Mouse (Mus musculus) forebrain, embryonic 12.5 days (tissue): ENCODE results near the gene Ctrc. TPM values are rescaled to one million over a fixed set of nuclear protein-coding genes. Genes with fewer than 3 reads are reported as not detected.

Source experiments
- ATAC-seq: fragments of 200-750 bp; cut with Nextera tagmentation; 2 replicates; pipeline ENCODE4 v1.8.0; 2017; ENCODE audit warnings: moderate TSS enrichment; ENCODE audit not compliant: low FRiP score
- H3K27ac ChIP-seq: fragments of 300-500 bp; sonication (generic); 2 replicates; pipeline ENCODE4 v1.5.1; 2016; ENCODE audit warnings: mild to moderate bottlenecking
- H3K27me3 ChIP-seq: fragments of 300-500 bp; sonication (generic); 2 replicates; pipeline ENCODE4 v1.6.1; 2016; ENCODE audit warnings: mild to moderate bottlenecking
- H3K36me3 ChIP-seq: fragments of 300-500 bp; sonication (generic); replicated peaks from 2 replicates; pipeline ENCODE4 v1.6.1; 2016; ENCODE audit warnings: mild to moderate bottlenecking
- H3K4me1 ChIP-seq: fragments of 300-500 bp; sonication (generic); 2 replicates; pipeline ENCODE4 v1.6.1; 2016
- H3K4me2 ChIP-seq: fragments of 300-500 bp; sonication (generic); 2 replicates; pipeline ENCODE4 v1.6.1; 2016; ENCODE audit warnings: mild to moderate bottlenecking, moderate library complexity
- H3K4me3 ChIP-seq: fragments of 300-500 bp; sonication (generic); replicated peaks from 2 replicates; pipeline ENCODE4 v1.5.1; 2016; ENCODE audit warnings: mild to moderate bottlenecking
- H3K9ac ChIP-seq: fragments of 300-500 bp; sonication (generic); 2 replicates; pipeline ENCODE4 v1.6.1; 2016; ENCODE audit warnings: mild to moderate bottlenecking
- H3K9me3 ChIP-seq: fragments of 300-500 bp; sonication (generic); 2 replicates; pipeline ENCODE4 v1.6.1; 2016
- WGBS: fragments of 180-500 bp; shearing (Covaris S2); methylation state at CpG from one replicate; pipeline ENCODE4 v1.1.7; 2016; 5-methylcytosine and 5-hydroxymethylcytosine counted together
- polyA plus RNA-seq: library from polyadenylated mRNA; unstranded; fragments of >200 nt; fragmentation: Nextera tagmentation; extraction: Ambion mirVana; gene quantifications from 2 replicates; pipeline ENCODE4 v1.2.1, GENCODE M21; 2016

The Ctrc gene
- polyA plus RNA-seq, 1 experiment from 2014 or later: not detected

- Histone ChIP-seq H3K27me3 (peaks cover 10% of the 10 kb centered on the region), H3K9me3 (no peaks in the 10 kb centered on the region), H3K9ac (peak within 1 kb of the TSS; percentile 81), H3K27ac (peak within 1 kb of the TSS; percentile 72), H3K36me3 (no peaks in the 10 kb centered on the region), H3K4me2 (peak within 1 kb of the TSS; percentile 94), H3K4me1 (peaks cover 52% of the 10 kb centered on the region), H3K4me3 (peak within 1 kb of the TSS; percentile 78)
- under 1% methylated on average over 57 of the region's 73 CpGs for WGBS
- ATAC-seq: peak; percentile 92
Observed at GRCm38 (mm10) chr4:141874601-141875460, 28.7 kb upstream of the Ctrc start, which contains the start of gene Efhd2. Gene Efhd2 (minus strand): TSS chr4:141874920.

- Histone ChIP-seq H3K27me3 (peaks cover 10% of the 10 kb centered on the region), H3K9ac (peak overlapping the region; percentile 81), H3K4me2 (peak overlapping the region; percentile 94), H3K9me3 (no peaks in the 10 kb centered on the region), H3K4me1 (peaks cover 56% of the 10 kb centered on the region), H3K4me3 (peak overlapping the region; percentile 78), H3K27ac (no peak overlapping the region), H3K36me3 (no peaks in the 10 kb centered on the region)
- WGBS: 4% methylated on average over 19 of the region's 19 CpGs
- peak; percentile 1; the same call in 1 of the 2 replicates for ATAC-seq
Observed at GRCm38 (mm10) chr4:141874111-141874600, 28.0 kb upstream of the Ctrc start.

GRCm38 (mm10) chr4:141872977-141873376, 26.8 kb upstream of the Ctrc start:
- Histone ChIP-seq H3K9ac (peak overlapping the region; percentile 81), H3K4me1 (peaks cover 61% of the 10 kb centered on the region), H3K9me3 (no peaks in the 10 kb centered on the region), H3K27me3 (peaks cover 10% of the 10 kb centered on the region), H3K4me2 (peak overlapping the region; percentile 94), H3K36me3 (no peaks in the 10 kb centered on the region), H3K4me3 (peak overlapping the region; percentile 78), H3K27ac (no peak overlapping the region)
- ATAC-seq: no peak
- WGBS: 79% methylated on average over 9 of the region's 9 CpGs

- H3K4me3 ChIP-seq: 0 out of 2 replicates have a peak overlapping the region, but pooled peaks have one; percentile 7
- no peaks in the 10 kb centered on the region for H3K36me3 ChIP-seq
- H3K9ac ChIP-seq: peak overlapping the region; percentile 30; the same call in 1 of the 2 replicates
- WGBS: 69% methylated on average over 9 of the region's 9 CpGs
- H3K27me3 ChIP-seq: peaks cover 5% of the 10 kb centered on the region
- H3K9me3 ChIP-seq: no peaks in the 10 kb centered on the region
- peaks cover 72% of the 10 kb centered on the region for H3K4me1 ChIP-seq
- no peak for ATAC-seq
- peak overlapping the region; percentile 48 for H3K27ac ChIP-seq
- H3K4me2 ChIP-seq: peak overlapping the region; percentile 94
Observed at GRCm38 (mm10) chr4:141871909-141872308, 25.8 kb upstream of the Ctrc start.

GRCm38 (mm10) chr4:141871333-141871725, 25.2 kb upstream of the Ctrc start:
- H3K9ac ChIP-seq: no peak overlapping the region
- ATAC-seq: no peak
- H3K4me2 ChIP-seq: peak overlapping the region; percentile 94; the same call in 1 of the 2 replicates
- H3K9me3 ChIP-seq: no peaks in the 10 kb centered on the region
- peaks cover 5% of the 10 kb centered on the region for H3K27me3 ChIP-seq
- H3K4me3 ChIP-seq: no peak overlapping the region
- H3K36me3 ChIP-seq: no peaks in the 10 kb centered on the region
- no peak overlapping the region for H3K27ac ChIP-seq
- peaks cover 78% of the 10 kb centered on the region for H3K4me1 ChIP-seq
- WGBS: 94% methylated on average over 3 of the region's 3 CpGs

- 77% methylated on average over 11 of the region's 11 CpGs for WGBS
- Histone ChIP-seq H3K9me3 (no peaks in the 10 kb centered on the region), H3K27me3 (peaks cover 5% of the 10 kb centered on the region; the same call in 1 of the 2 replicates), H3K9ac (no peak overlapping the region), H3K36me3 (no peaks in the 10 kb centered on the region), H3K4me3 (no peak overlapping the region), H3K27ac (no peak overlapping the region; the same call in none of the 2 replicates), H3K4me1 (peaks cover 78% of the 10 kb centered on the region), H3K4me2 (no peak overlapping the region)
- no peak for ATAC-seq
Observed at GRCm38 (mm10) chr4:141870666-141871332, 24.6 kb upstream of the Ctrc start.

GRCm38 (mm10) chr4:141869436-141870215, 23.5 kb upstream of the Ctrc start:
- ATAC-seq: no peak
- Histone ChIP-seq H3K27me3 (peaks cover 5% of the 10 kb centered on the region; the same call in 1 of the 2 replicates), H3K4me1 (peaks cover 69% of the 10 kb centered on the region), H3K9ac (no peak overlapping the region), H3K36me3 (no peaks in the 10 kb centered on the region; the same call in 1 of the 2 replicates), H3K27ac (peak overlapping the region; percentile 26; the same call in 1 of the 2 replicates), H3K4me2 (no peak overlapping the region), H3K9me3 (no peaks in the 10 kb centered on the region), H3K4me3 (no peak overlapping the region)
- 90% methylated on average over 5 of the region's 5 CpGs for WGBS

GRCm38 (mm10) chr4:141868051-141868450, 21.9 kb upstream of the Ctrc start:
- no peaks in the 10 kb centered on the region for H3K9me3 ChIP-seq
- H3K4me1 ChIP-seq: peaks cover 57% of the 10 kb centered on the region
- H3K4me3 ChIP-seq: no peak overlapping the region
- ATAC-seq: peak; percentile 7; the same call in 1 of the 2 replicates
- peak overlapping the region; percentile 84; the same call in 1 of the 2 replicates for H3K27ac ChIP-seq
- WGBS: 83% methylated on average over 10 of the region's 10 CpGs
- no peaks in the 10 kb centered on the region for H3K27me3 ChIP-seq
- no peak overlapping the region for H3K9ac ChIP-seq
- H3K4me2 ChIP-seq: no peak overlapping the region
- peaks cover 5% of the 10 kb centered on the region; the same call in 1 of the 2 replicates for H3K36me3 ChIP-seq

- H3K4me2 ChIP-seq: no peak overlapping the region; the same call in 1 of the 2 replicates
- WGBS: 43% methylated on average over 4 of the region's 4 CpGs
- no peaks in the 10 kb centered on the region for H3K27me3 ChIP-seq
- no peak overlapping the region for H3K4me3 ChIP-seq
- peak; percentile 67 for ATAC-seq
- peak overlapping the region; percentile 84 for H3K27ac ChIP-seq
- H3K9ac ChIP-seq: 0 out of 2 replicates have a peak overlapping the region, but pooled peaks have one; percentile 2
- no peaks in the 10 kb centered on the region for H3K9me3 ChIP-seq
- H3K4me1 ChIP-seq: peaks cover 51% of the 10 kb centered on the region
- H3K36me3 ChIP-seq: peaks cover 5% of the 10 kb centered on the region; the same call in 1 of the 2 replicates
Observed at GRCm38 (mm10) chr4:141867498-141867897, 21.3 kb upstream of the Ctrc start.

GRCm38 (mm10) chr4:141866933-141867490, 20.9 kb upstream of the Ctrc start:
- Histone ChIP-seq H3K4me1 (peaks cover 46% of the 10 kb centered on the region), H3K9ac (peak overlapping the region; percentile 2; the same call in 1 of the 2 replicates), H3K4me2 (peak overlapping the region; percentile 5; the same call in 1 of the 2 replicates), H3K9me3 (no peaks in the 10 kb centered on the region), H3K27me3 (no peaks in the 10 kb centered on the region), H3K36me3 (peaks cover 8% of the 10 kb centered on the region), H3K27ac (peak overlapping the region; percentile 84), H3K4me3 (no peak overlapping the region)
- 21% methylated on average over 10 of the region's 10 CpGs for WGBS
- peak; percentile 75 for ATAC-seq

GRCm38 (mm10) chr4:141865600-141865999, 19.4 kb upstream of the Ctrc start:
- Histone ChIP-seq H3K4me1 (peaks cover 33% of the 10 kb centered on the region), H3K9me3 (no peaks in the 10 kb centered on the region), H3K4me2 (no peak overlapping the region), H3K4me3 (no peak overlapping the region), H3K9ac (no peak overlapping the region), H3K27me3 (no peaks in the 10 kb centered on the region), H3K27ac (no peak overlapping the region), H3K36me3 (peaks cover 21% of the 10 kb centered on the region)
- ATAC-seq: no peak
- WGBS: 93% methylated on average over 5 of the region's 5 CpGs
